Mouse (Mus musculus) kidney, postnatal 4 days (tissue): Measurements from ENCODE around the gene Trim69.
"Not testable (repeated sequence)": the region's sequence is repeated elsewhere in the genome, so short reads cannot be mapped to it uniquely, and the experiment has no call there.

Experiments
- DNase-seq, 2 experiments: peaks; one replicate each; pipeline ENCODE4 v3.0.0; 2021; ENCODE audit warnings: mixed read lengths in 2 of 2

Gene Trim69

GRCm38 (mm10) chr2:122217075-122217474, 56.6 kb downstream of the Trim69 start:
- DNase-seq, result not testable (repeated sequence)

- DNase-seq, result no peak
These were observed 57.7 kb downstream of the Trim69 start for GRCm38 (mm10) chr2:122218234-122218633.

GRCm38 (mm10) chr2:122221378-122221777, 60.9 kb downstream of the Trim69 start:
- DNase-seq, result no peak

GRCm38 (mm10) chr2:122221798-122222197, 61.3 kb downstream of the Trim69 start:
- no peak for DNase-seq

- DNase-seq, result no peak
These were observed 61.8 kb downstream of the Trim69 start for GRCm38 (mm10) chr2:122222272-122222671.

GRCm38 (mm10) chr2:122223654-122224053, 63.2 kb downstream of the Trim69 start:
- DNase-seq, result no peak
